9 mouse cellular contexts compared by ENCODE assay signal in the genomic region with DNA sequence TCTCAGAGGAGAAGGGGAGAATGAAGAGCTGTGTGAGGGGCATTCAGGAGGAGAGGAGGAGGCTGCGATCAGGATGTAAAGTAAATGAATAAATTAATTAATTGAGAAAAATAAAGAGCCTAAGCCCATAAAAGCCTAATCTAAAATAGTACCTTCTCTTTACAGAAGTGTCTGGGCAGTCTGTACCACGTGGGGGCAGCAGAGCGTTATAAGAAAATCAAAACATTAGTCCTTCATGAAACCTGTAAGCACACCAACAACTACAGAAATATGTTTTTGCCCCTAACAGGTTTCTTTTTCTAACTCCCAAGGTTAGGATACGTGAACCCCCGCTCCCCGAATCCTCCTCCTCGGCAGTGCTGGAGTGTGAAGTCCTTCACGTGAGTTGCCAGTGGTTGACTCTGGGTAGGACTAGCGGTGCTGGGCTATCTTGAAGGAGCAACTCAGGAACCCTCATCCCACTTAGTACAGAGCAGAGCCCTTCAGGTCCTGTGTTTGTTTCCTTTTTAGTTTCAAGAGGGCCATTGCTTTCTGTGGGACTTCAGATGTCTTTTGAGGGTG. TPM values are rescaled to one million over a fixed set of nuclear protein-coding genes. Genes with fewer than 3 reads are reported as not detected.
DNase-seq lines count a peak whose midpoint lies in the region.
"Had no signal": no experiment of that assay in that cellular context is flagged by ENCODE, and none has a peak within 500 bp of the region (broad histone marks: within the 10 kb centered on the region; RNA-seq: fewer than 3 reads in every experiment).

No protein-coding gene starts in this region.

- H3K27me3 ChIP-seq in embryonic facial prominence, embryonic 10.5 days (replicated peaks; ENCODE audit: low read depth, poor library complexity, severe bottlenecking): no peaks in the 10 kb centered on the region

- H3K4me3 ChIP-seq in embryonic facial prominence, embryonic 10.5 days: no peak overlapping the region

- H3K36me3 ChIP-seq in embryonic facial prominence, embryonic 10.5 days (replicated peaks): no peaks in the 10 kb centered on the region

- peak; percentile 39 for DNase-seq in cerebellum, adult 8-10 months
- no peak for DNase-seq in cerebellum, adult 11-12 months
- peak; percentile 26 for DNase-seq in ovary, postnatal 10 days (ENCODE audit: low spot score)
- no peak for DNase-seq in ovary, adult 18-20 months (ENCODE audit: low spot score)
- peak; percentile 43 for DNase-seq in embryonic facial prominence, embryonic 10.5 days (ENCODE audit: low spot score)
- DNase-seq in kidney, postnatal 10 days: peak; percentile 84
- DNase-seq in lung, postnatal 25 days (ENCODE audit: low spot score): peak; percentile 64
- peak; percentile 19 to 39 for DNase-seq in spleen, postnatal 36 days (ENCODE audit: low spot score in 2 of 2)

- WGBS in embryonic facial prominence, embryonic 10.5 days: 55% methylated on average over 9 of the region's 9 CpGs

- H3K4me1 ChIP-seq in embryonic facial prominence, embryonic 10.5 days: no peaks in the 10 kb centered on the region

- no peak overlapping the region for H3K27ac ChIP-seq in embryonic facial prominence, embryonic 10.5 days (replicated peaks)

- 0 out of 2 replicates have a peak, but pooled peaks cover 5% of the 10 kb centered on the region for H3K9me3 ChIP-seq in embryonic facial prominence, embryonic 10.5 days

RNA-seq across cellular contexts. Expression of gene Tmem183a, which starts 7.1 kb away (rescaled TPM):
- 119 and 126 TPM in 2 replicates for polyA plus RNA-seq in embryonic facial prominence, embryonic 10.5 days (2016; fragmentation: Nextera tagmentation; extraction: Ambion mirVana)

RNA-seq across cellular contexts. Expression of gene 4933406M09Rik, which starts 16.9 kb away (rescaled TPM):
- polyA plus RNA-seq in embryonic facial prominence, embryonic 10.5 days (2016; fragmentation: Nextera tagmentation; extraction: Ambion mirVana): not detected in 2 replicates
- polyA plus RNA-seq: heart, embryonic 16.5 days had no signal

RNA-seq across cellular contexts. Expression of gene Ppfia4, which starts 36.1 kb away (rescaled TPM):
- 2.4 and 2.5 TPM in 2 replicates for polyA plus RNA-seq in embryonic facial prominence, embryonic 10.5 days (2016; fragmentation: Nextera tagmentation; extraction: Ambion mirVana)

RNA-seq across cellular contexts. Expression of gene Cyb5r1, which starts 36.5 kb away (rescaled TPM):
- 37.0 and 37.3 TPM in 2 replicates for polyA plus RNA-seq in embryonic facial prominence, embryonic 10.5 days (2016; fragmentation: Nextera tagmentation; extraction: Ambion mirVana)

RNA-seq across cellular contexts. Expression of gene Adipor1, which starts 46.3 kb away (rescaled TPM):
- polyA plus RNA-seq in embryonic facial prominence, embryonic 10.5 days (2016; fragmentation: Nextera tagmentation; extraction: Ambion mirVana): 75.8 and 76.2 TPM in 2 replicates

Comparison
In these comparisons a context has a peak if more than half of its experiments do, and no peak if none do; other contexts are left out.
1. DNase-seq: peak in cerebellum, adult 8-10 months (single experiment), ovary, postnatal 10 days (single experiment), embryonic facial prominence, embryonic 10.5 days (single experiment), kidney, postnatal 10 days (single experiment), lung, postnatal 25 days (single experiment) and spleen, postnatal 36 days (2 of 2); none in cerebellum, adult 11-12 months (single experiment) and ovary, adult 18-20 months (single experiment).